Mouse (Mus musculus) liver, adult 10 weeks (tissue): Measurements from ENCODE around the gene Tmem132c. TPM values are rescaled to one million over a fixed set of nuclear protein-coding genes. Genes with fewer than 3 reads are reported as not detected.

Experiments used
- polyA plus RNA-seq: library from polyadenylated mRNA; stranded (reverse); fragments of 350-450 nt; fragmentation: Illumina TruSeq; extraction: RNeasy Lipid Tissue Mini Kit (QIAGEN cat#74804); gene quantifications from one replicate; pipeline ENCODE4 v1.2.3, GENCODE M21; 2014; ENCODE audit warnings: low read depth, low replicate concordance

The Tmem132c gene
- polyA plus RNA-seq = not detected

GRCm38 (mm10) chr5:127241136-127241924 is at the start of gene Tmem132c:
Gene Tmem132c, plus strand, starts transcription at chr5:127241808.

